Mouse (Mus musculus) limb, embryonic 15.5 days (tissue): Measurements from ENCODE around the gene Gm17949. TPM values are rescaled to one million over a fixed set of nuclear protein-coding genes. Genes with fewer than 3 reads are reported as not detected.

Experiments used
- ATAC-seq: fragments of 200-750 bp; cut with Nextera tagmentation; 2 replicates; pipeline ENCODE4 v1.8.0; 2017; ENCODE audit warnings: low read depth, moderate TSS enrichment; ENCODE audit not compliant: insufficient number of reproducible peaks, low FRiP score, low TSS enrichment
- H3K27ac ChIP-seq: fragments of 300-500 bp; sonication (generic); 2 replicates; pipeline ENCODE4 v1.5.1; 2015; ENCODE audit warnings: moderate library complexity, mild to moderate bottlenecking, inconsistent platforms
- H3K27me3 ChIP-seq: fragments of 300-500 bp; sonication (generic); 2 replicates; pipeline ENCODE4 v1.6.1; 2015; ENCODE audit warnings: inconsistent platforms
- H3K36me3 ChIP-seq: fragments of 300-500 bp; sonication (generic); 2 replicates; pipeline ENCODE4 v1.6.1; 2015; ENCODE audit warnings: inconsistent platforms
- H3K4me1 ChIP-seq: fragments of 300-500 bp; sonication (generic); 2 replicates; pipeline ENCODE4 v1.6.1; 2015; ENCODE audit warnings: inconsistent platforms
- H3K4me2 ChIP-seq: fragments of 300-500 bp; sonication (generic); 2 replicates; pipeline ENCODE4 v1.6.1; 2015; ENCODE audit warnings: mild to moderate bottlenecking, inconsistent platforms
- H3K4me3 ChIP-seq: fragments of 300-500 bp; sonication (generic); 2 replicates; pipeline ENCODE4 v1.5.1; 2015; ENCODE audit warnings: mild to moderate bottlenecking, inconsistent platforms
- H3K9ac ChIP-seq: fragments of 300-500 bp; sonication (generic); 2 replicates; pipeline ENCODE4 v1.6.1; 2015; ENCODE audit warnings: inconsistent platforms
- H3K9me3 ChIP-seq: fragments of 300-500 bp; sonication (generic); 2 replicates; pipeline ENCODE4 v1.6.1; 2016; ENCODE audit warnings: inconsistent platforms
- WGBS: fragments of 180-500 bp; shearing (Covaris S2); methylation state at CpG from one replicate; pipeline ENCODE4 v1.1.7; 2015; 5-methylcytosine and 5-hydroxymethylcytosine counted together
- polyA plus RNA-seq: library from polyadenylated mRNA; unstranded; fragments of >200 nt; fragmentation: Nextera tagmentation; extraction: Ambion mirVana; gene quantifications from 2 replicates; pipeline ENCODE4 v1.2.1, GENCODE M21; 2015

Gene Gm17949
- polyA plus RNA-seq, 1 experiment from 2014 or later = 0.37 TPM

GRCm38 (mm10) chr17:57058891-57059485, 47.7 kb downstream of the Gm17949 start, which contains the start of gene Crb3:
Gene Crb3, plus strand, starts transcription at chr17:57059105.
- peak within 1 kb of the TSS; percentile 47 for H3K9ac ChIP-seq
- peak within 1 kb of the TSS; percentile 64 for H3K4me3 ChIP-seq
- ATAC-seq = no peak
- H3K27me3 ChIP-seq = peaks cover 40% of the 10 kb centered on the region
- peak within 1 kb of the TSS; percentile 91 for H3K4me2 ChIP-seq
- 1% methylated on average over 19 of the region's 22 CpGs for WGBS
- H3K27ac ChIP-seq = no peak within 1 kb of the TSS
- H3K9me3 ChIP-seq = no peaks in the 10 kb centered on the region
- peaks cover 32% of the 10 kb centered on the region for H3K4me1 ChIP-seq
- H3K36me3 ChIP-seq = 0 out of 2 replicates have a peak, but pooled peaks cover 10% of the 10 kb centered on the region

GRCm38 (mm10) chr17:57059486-57059977, 48.3 kb downstream of the Gm17949 start, which contains the start of gene Slc25a23:
Gene Slc25a23, minus strand, starts transcription at chr17:57059863.
- Histone ChIP-seq H3K27me3 (peaks cover 45% of the 10 kb centered on the region), H3K4me3 (peak within 1 kb of the TSS; percentile 64), H3K4me1 (peaks cover 32% of the 10 kb centered on the region), H3K27ac (no peak within 1 kb of the TSS), H3K9ac (peak within 1 kb of the TSS; percentile 47), H3K36me3 (0 out of 2 replicates have a peak, but pooled peaks cover 7% of the 10 kb centered on the region), H3K9me3 (no peaks in the 10 kb centered on the region), H3K4me2 (peak within 1 kb of the TSS; percentile 91)
- WGBS = under 1% methylated on average over 35 of the region's 45 CpGs
- ATAC-seq = peak; percentile 62

GRCm38 (mm10) chr17:57060231-57060801, 49.0 kb downstream of the Gm17949 start:
- ATAC-seq = peak; percentile 87
- WGBS = under 1% methylated on average over 44 of the region's 44 CpGs
- Histone ChIP-seq H3K9ac (no peak overlapping the region), H3K4me3 (peak overlapping the region; percentile 64), H3K27ac (no peak overlapping the region), H3K27me3 (peaks cover 53% of the 10 kb centered on the region), H3K4me1 (peaks cover 32% of the 10 kb centered on the region), H3K4me2 (peak overlapping the region; percentile 91), H3K36me3 (no peaks in the 10 kb centered on the region), H3K9me3 (no peaks in the 10 kb centered on the region)

DNA sequence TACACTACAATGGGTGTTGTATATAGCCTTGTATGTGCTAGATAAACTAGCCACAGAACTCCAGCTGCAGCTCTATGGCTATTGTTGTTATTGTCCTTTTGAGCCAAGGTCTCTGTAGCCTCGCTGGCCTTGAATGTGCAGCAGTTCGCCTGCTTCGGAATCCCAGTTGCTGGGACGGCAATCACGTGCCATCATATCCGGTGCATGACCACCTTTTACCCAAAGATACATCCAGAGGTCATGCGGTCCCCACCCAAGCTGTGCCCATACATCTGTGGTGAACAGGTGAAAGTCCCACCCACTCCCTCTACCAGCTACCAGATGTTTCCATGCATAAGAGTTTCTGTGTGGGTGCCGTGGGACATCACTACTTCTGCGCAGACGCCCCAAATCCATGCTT, 49.8 kb downstream of the Gm17949 start:
- Histone ChIP-seq H3K4me3 (no peak overlapping the region), H3K27ac (no peak overlapping the region)
- no peak for ATAC-seq

GRCm38 (mm10) chr17:57062011-57062521, 50.8 kb downstream of the Gm17949 start:
- H3K4me2 ChIP-seq = peak overlapping the region; percentile 37
- peak overlapping the region; percentile 35 for H3K4me3 ChIP-seq
- peaks cover 32% of the 10 kb centered on the region for H3K4me1 ChIP-seq
- H3K36me3 ChIP-seq = no peaks in the 10 kb centered on the region
- H3K27ac ChIP-seq = no peak overlapping the region
- H3K27me3 ChIP-seq = peaks cover 60% of the 10 kb centered on the region
- no peaks in the 10 kb centered on the region for H3K9me3 ChIP-seq
- WGBS = 2% methylated on average over 39 of the region's 39 CpGs
- ATAC-seq = no peak
- H3K9ac ChIP-seq = 0 out of 2 replicates have a peak overlapping the region, but pooled peaks have one; percentile 5

More for the DNA sequence above, 49.8 kb downstream of the Gm17949 start:
- peaks cover 58% of the 10 kb centered on the region for H3K27me3 ChIP-seq
- no peak overlapping the region for H3K4me2 ChIP-seq
- no peaks in the 10 kb centered on the region for H3K9me3 ChIP-seq
- H3K4me1 ChIP-seq = peaks cover 32% of the 10 kb centered on the region
- no peak overlapping the region for H3K9ac ChIP-seq
- H3K36me3 ChIP-seq = no peaks in the 10 kb centered on the region
- 40% methylated on average over 10 of the region's 10 CpGs for WGBS

GRCm38 (mm10) chr17:57062548-57062947, 51.3 kb downstream of the Gm17949 start:
- Histone ChIP-seq H3K4me1 (peaks cover 32% of the 10 kb centered on the region), H3K9me3 (no peaks in the 10 kb centered on the region), H3K36me3 (no peaks in the 10 kb centered on the region), H3K4me3 (peak overlapping the region; percentile 35), H3K27me3 (peaks cover 65% of the 10 kb centered on the region), H3K27ac (no peak overlapping the region), H3K9ac (0 out of 2 replicates have a peak overlapping the region, but pooled peaks have one; percentile 5), H3K4me2 (peak overlapping the region; percentile 37)
- under 1% methylated on average over 22 of the region's 22 CpGs for whole genome bisulfite sequencing
- ATAC-seq = no peak

GRCm38 (mm10) chr17:57063031-57063430, 51.8 kb downstream of the Gm17949 start:
- peaks cover 32% of the 10 kb centered on the region for H3K4me1 ChIP-seq
- H3K9me3 ChIP-seq = no peaks in the 10 kb centered on the region
- peaks cover 61% of the 10 kb centered on the region for H3K27me3 ChIP-seq
- no peak overlapping the region; the same call in 1 of the 2 replicates for H3K4me3 ChIP-seq
- no peak overlapping the region for H3K4me2 ChIP-seq
- H3K27ac ChIP-seq = no peak overlapping the region
- no peak overlapping the region for H3K9ac ChIP-seq
- WGBS = 8% methylated on average over 8 of the region's 8 CpGs
- ATAC-seq = no peak
- H3K36me3 ChIP-seq = no peaks in the 10 kb centered on the region

- ATAC-seq = no peak
- Histone ChIP-seq H3K9ac (no peak overlapping the region), H3K4me3 (no peak overlapping the region), H3K4me2 (no peak overlapping the region), H3K27ac (no peak overlapping the region), H3K36me3 (no peaks in the 10 kb centered on the region), H3K9me3 (no peaks in the 10 kb centered on the region), H3K4me1 (peaks cover 10% of the 10 kb centered on the region), H3K27me3 (peaks cover 47% of the 10 kb centered on the region)
- 61% methylated on average over 5 of the region's 5 CpGs for WGBS
These were observed 55.6 kb downstream of the Gm17949 start for GRCm38 (mm10) chr17:57066908-57067307.

DNA sequence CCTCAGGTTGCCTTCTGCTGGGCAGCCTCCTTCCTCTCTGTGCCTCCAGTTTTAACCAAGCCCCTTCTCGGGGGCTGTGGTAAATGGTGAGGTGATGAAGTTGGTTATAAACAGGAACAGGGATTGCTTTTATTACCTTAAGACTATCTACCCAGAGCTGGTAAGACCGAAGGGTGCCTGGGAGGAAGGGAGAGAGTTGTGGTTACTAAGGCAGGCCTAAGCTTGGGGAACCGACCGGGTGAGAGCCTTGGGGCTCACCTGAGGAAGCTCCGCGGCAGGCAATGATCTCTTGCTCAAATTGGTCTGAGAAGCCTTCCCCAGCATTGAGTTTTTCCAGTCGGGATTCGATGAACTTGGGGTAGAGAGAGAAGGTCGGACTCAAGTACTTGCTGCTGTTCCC, 59.0 kb downstream of the Gm17949 start:
- no peak overlapping the region for H3K4me2 ChIP-seq
- H3K4me3 ChIP-seq = no peak overlapping the region
- H3K9me3 ChIP-seq = no peaks in the 10 kb centered on the region
- H3K27ac ChIP-seq = no peak overlapping the region
- H3K4me1 ChIP-seq = 0 out of 2 replicates have a peak, but pooled peaks cover 3% of the 10 kb centered on the region
- H3K27me3 ChIP-seq = peaks cover 21% of the 10 kb centered on the region
- no peak overlapping the region for H3K9ac ChIP-seq
- 13% methylated on average over 9 of the region's 9 CpGs for WGBS
- ATAC-seq = no peak
- H3K36me3 ChIP-seq = no peaks in the 10 kb centered on the region

DNA sequence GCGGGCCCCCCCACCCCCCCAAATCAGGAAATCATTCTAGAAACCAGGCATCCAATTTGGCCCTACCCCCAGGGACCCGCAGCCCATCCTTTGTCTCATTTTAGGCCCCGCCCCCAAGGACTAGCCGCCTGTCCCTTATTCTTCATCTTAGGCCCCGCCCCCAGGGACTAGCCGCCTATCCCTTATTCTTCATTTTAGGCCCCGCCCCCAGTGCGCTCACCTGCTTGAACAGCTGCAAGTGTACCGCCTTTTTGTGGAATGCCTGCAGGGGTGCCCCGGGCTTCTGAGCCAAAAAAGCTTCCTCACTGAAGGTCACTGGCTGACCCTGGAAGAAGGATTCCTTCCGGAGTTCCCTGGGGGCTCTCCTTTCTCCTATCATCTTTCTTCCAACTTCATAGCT, 59.4 kb downstream of the Gm17949 start:
- H3K4me2 ChIP-seq = no peak overlapping the region
- H3K4me3 ChIP-seq = no peak overlapping the region
- H3K9me3 ChIP-seq = no peaks in the 10 kb centered on the region
- H3K36me3 ChIP-seq = no peaks in the 10 kb centered on the region
- WGBS = 5% methylated on average over 11 of the region's 11 CpGs
- H3K27me3 ChIP-seq = peaks cover 18% of the 10 kb centered on the region; the same call in 1 of the 2 replicates
- no peak overlapping the region for H3K27ac ChIP-seq
- no peak overlapping the region for H3K9ac ChIP-seq
- H3K4me1 ChIP-seq = 0 out of 2 replicates have a peak, but pooled peaks cover 3% of the 10 kb centered on the region
- no peak for ATAC-seq
